Mouse (Mus musculus) limb, embryonic 11.5 days (tissue): ENCODE measurements at regions not wholly inside any gene's neighbourhood (a gene's known extent, or its start where the extent isn't known, plus 50 kb on each side); places are given as distances from the start of the nearest gene placed in this dataset.
A peak's percentile ranks its signal among the peaks of the same experiment; 100 is the strongest.

ENCODE experiments used
- ATAC-seq: fragments of 200-750 bp; cut with Nextera tagmentation; 2 replicates; pipeline ENCODE4 v1.8.0; 2017; ENCODE audit warnings: low read depth; ENCODE audit not compliant: insufficient number of reproducible peaks, low FRiP score, low TSS enrichment
- DNase-seq: peaks from one replicate; pipeline ENCODE4 v3.0.0-alpha.2; 2015; ENCODE audit warnings: low spot score
- H3K27ac ChIP-seq: fragments of 300-500 bp; sonication (generic); replicated peaks from 2 replicates; pipeline ENCODE4 v1.5.1; 2014; ENCODE audit warnings: low read depth, mild to moderate bottlenecking, low read length
- H3K27me3 ChIP-seq: fragments of 300-500 bp; sonication (generic); 2 replicates; pipeline ENCODE4 v1.6.1; 2014; ENCODE audit warnings: mild to moderate bottlenecking, low read length, mixed read lengths; ENCODE audit not compliant: control insufficient read depth, insufficient read depth
- H3K36me3 ChIP-seq: fragments of 300-500 bp; sonication (generic); 2 replicates; pipeline ENCODE4 v1.6.1; 2014; ENCODE audit warnings: mild to moderate bottlenecking, low read length, moderate library complexity, mixed read lengths; ENCODE audit not compliant: control insufficient read depth, insufficient read depth
- H3K4me1 ChIP-seq: fragments of 300-500 bp; sonication (generic); 2 replicates; pipeline ENCODE4 v1.6.1; 2014; ENCODE audit warnings: low read length, mixed read lengths; ENCODE audit not compliant: control insufficient read depth, insufficient read depth
- H3K4me2 ChIP-seq: fragments of 300-500 bp; sonication (generic); 2 replicates; pipeline ENCODE4 v1.6.1; 2014; ENCODE audit warnings: low read depth, mild to moderate bottlenecking, moderate library complexity; ENCODE audit not compliant: severe bottlenecking
- H3K4me3 ChIP-seq: fragments of 300-500 bp; sonication (generic); 2 replicates; pipeline ENCODE4 v1.5.1; 2014; ENCODE audit warnings: low read depth, low read length
- H3K9ac ChIP-seq: fragments of 300-500 bp; sonication (generic); 2 replicates; pipeline ENCODE4 v1.6.1; 2014; ENCODE audit warnings: mild to moderate bottlenecking, low read length
- H3K9me3 ChIP-seq: fragments of 300-500 bp; sonication (generic); 2 replicates; pipeline ENCODE4 v1.6.1; 2016; ENCODE audit warnings: low read length; ENCODE audit not compliant: control insufficient read depth
- WGBS: fragments of 180-500 bp; shearing (Covaris S2); extraction: QIAGEN DNeasy Blood & Tissue Kit; methylation state at CpG from one replicate; pipeline ENCODE4 v1.1.7; 2014; 5-methylcytosine and 5-hydroxymethylcytosine counted together

DNA sequence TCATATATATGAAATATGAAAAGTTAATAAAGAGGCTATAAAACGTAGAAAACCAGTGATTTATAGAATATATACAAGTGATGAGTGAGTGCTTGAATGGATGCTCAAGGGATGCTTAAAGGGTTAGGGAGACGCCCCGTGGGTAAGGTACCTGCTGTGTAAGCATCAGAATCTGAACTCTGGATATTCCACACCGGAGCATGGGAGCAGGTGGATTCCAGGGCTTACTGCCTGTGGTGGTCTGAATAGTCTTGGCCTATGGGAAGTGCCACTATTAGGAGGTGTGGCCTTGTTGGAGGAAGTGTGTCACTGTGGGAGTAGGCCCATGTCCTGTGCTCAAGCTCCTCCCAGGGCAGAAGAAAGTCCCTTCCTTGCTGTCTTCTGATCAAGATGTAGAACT is 257.4 kb downstream of the Bcl11a start:
- H3K4me1 ChIP-seq: peaks cover 5% of the 10 kb centered on the region; the same call in 1 of the 2 replicates
- DNase-seq: no peak
- ATAC-seq: no peak
- no peaks in the 10 kb centered on the region for H3K9me3 ChIP-seq
- no peak overlapping the region for H3K9ac ChIP-seq
- H3K4me3 ChIP-seq: no peak overlapping the region
- H3K4me2 ChIP-seq: no peak overlapping the region
- H3K27ac ChIP-seq: no peak overlapping the region
- no peaks in the 10 kb centered on the region for H3K36me3 ChIP-seq
- 91% methylated on average over 4 of the region's 4 CpGs for WGBS
- H3K27me3 ChIP-seq: no peaks in the 10 kb centered on the region

- ATAC-seq: no peak
- Histone ChIP-seq H3K9me3 (no peaks in the 10 kb centered on the region), H3K36me3 (no peaks in the 10 kb centered on the region), H3K9ac (no peak overlapping the region), H3K4me3 (no peak overlapping the region), H3K4me1 (peaks cover 5% of the 10 kb centered on the region; the same call in 1 of the 2 replicates), H3K27ac (no peak overlapping the region), H3K27me3 (no peaks in the 10 kb centered on the region), H3K4me2 (no peak overlapping the region)
- no peak for DNase-seq
- WGBS: 90% methylated on average over 1 of the region's 1 CpGs
These were observed 260.3 kb downstream of the Bcl11a start for GRCm38 (mm10) chr11:24338111-24338510.

DNA sequence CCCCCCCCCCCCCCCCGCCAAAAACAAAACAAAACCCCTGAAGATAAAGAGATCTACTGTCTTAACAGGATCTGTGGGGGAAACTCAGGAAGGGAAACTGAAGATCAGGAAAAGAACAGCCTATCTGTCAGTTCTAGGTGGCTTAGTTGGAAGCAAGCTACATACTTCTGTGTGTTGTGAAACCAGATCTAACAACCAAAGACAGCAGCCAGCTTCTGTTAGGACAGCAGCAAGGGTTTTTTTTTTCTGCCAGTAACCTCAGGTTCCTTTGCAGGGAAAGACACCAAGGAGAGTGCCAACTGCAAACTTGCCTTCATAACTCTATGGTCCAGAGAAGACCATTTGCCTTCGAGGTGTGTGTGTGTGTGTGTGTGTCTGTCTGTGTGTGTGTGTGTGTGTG is 261.2 kb downstream of the Bcl11a start:
- Histone ChIP-seq H3K36me3 (no peaks in the 10 kb centered on the region), H3K9me3 (no peaks in the 10 kb centered on the region), H3K4me3 (no peak overlapping the region), H3K9ac (no peak overlapping the region), H3K27ac (no peak overlapping the region), H3K4me1 (peaks cover 5% of the 10 kb centered on the region; the same call in 1 of the 2 replicates), H3K27me3 (no peaks in the 10 kb centered on the region), H3K4me2 (no peak overlapping the region)
- no peak for DNase-seq
- 50% methylated on average over 1 of the region's 2 CpGs for WGBS
- ATAC-seq: no peak

GRCm38 (mm10) chr11:24340677-24341076 is 262.8 kb downstream of the Bcl11a start:
- ATAC-seq: no peak
- Histone ChIP-seq H3K9me3 (no peaks in the 10 kb centered on the region), H3K9ac (no peak overlapping the region), H3K4me2 (no peak overlapping the region), H3K27me3 (no peaks in the 10 kb centered on the region), H3K4me3 (no peak overlapping the region), H3K27ac (no peak overlapping the region), H3K4me1 (peaks cover 5% of the 10 kb centered on the region; the same call in 1 of the 2 replicates), H3K36me3 (no peaks in the 10 kb centered on the region)
- no peak for DNase-seq
- WGBS: 73% methylated on average over 2 of the region's 2 CpGs

GRCm38 (mm10) chr11:24341650-24342049 is 263.8 kb downstream of the Bcl11a start:
- Histone ChIP-seq H3K4me2 (no peak overlapping the region), H3K27me3 (no peaks in the 10 kb centered on the region), H3K4me3 (no peak overlapping the region), H3K9me3 (no peaks in the 10 kb centered on the region), H3K9ac (no peak overlapping the region), H3K27ac (no peak overlapping the region), H3K36me3 (no peaks in the 10 kb centered on the region), H3K4me1 (peaks cover 5% of the 10 kb centered on the region; the same call in 1 of the 2 replicates)
- ATAC-seq: no peak
- WGBS: 63% methylated on average over 3 of the region's 3 CpGs
- no peak for DNase-seq

DNA sequence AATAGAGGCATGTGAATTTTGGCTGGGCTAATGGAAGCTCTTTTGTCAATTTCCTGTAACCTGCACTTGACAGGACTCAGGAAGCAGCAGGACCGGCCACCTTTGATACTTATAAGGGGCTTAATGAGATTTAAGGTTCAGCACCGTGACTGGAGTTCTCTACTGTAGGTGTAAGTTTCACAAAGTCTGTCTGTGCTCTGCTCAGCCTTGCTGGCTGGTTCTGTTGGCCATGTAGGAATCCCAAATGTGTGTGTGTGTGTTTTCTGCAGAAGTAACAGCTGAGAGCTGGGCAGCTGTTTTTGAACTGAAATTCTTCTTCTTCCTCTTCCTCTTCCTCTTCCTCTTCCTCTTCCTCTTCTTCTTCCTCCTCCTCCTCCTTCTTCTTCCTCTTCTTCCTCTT is 264.3 kb downstream of the Bcl11a start:
- ATAC-seq: no peak
- Histone ChIP-seq H3K27me3 (no peaks in the 10 kb centered on the region), H3K4me3 (no peak overlapping the region), H3K36me3 (no peaks in the 10 kb centered on the region), H3K27ac (no peak overlapping the region), H3K4me2 (no peak overlapping the region), H3K9me3 (no peaks in the 10 kb centered on the region), H3K4me1 (peaks cover 5% of the 10 kb centered on the region; the same call in 1 of the 2 replicates), H3K9ac (no peak overlapping the region)
- 7% methylated on average over 2 of the region's 2 CpGs for WGBS
- peak; percentile 30 for DNase-seq

- H3K27me3 ChIP-seq: no peaks in the 10 kb centered on the region
- DNase-seq: no peak
These were observed 264.9 kb downstream of the Bcl11a start for GRCm38 (mm10) chr11:24342732-24343131.

DNA sequence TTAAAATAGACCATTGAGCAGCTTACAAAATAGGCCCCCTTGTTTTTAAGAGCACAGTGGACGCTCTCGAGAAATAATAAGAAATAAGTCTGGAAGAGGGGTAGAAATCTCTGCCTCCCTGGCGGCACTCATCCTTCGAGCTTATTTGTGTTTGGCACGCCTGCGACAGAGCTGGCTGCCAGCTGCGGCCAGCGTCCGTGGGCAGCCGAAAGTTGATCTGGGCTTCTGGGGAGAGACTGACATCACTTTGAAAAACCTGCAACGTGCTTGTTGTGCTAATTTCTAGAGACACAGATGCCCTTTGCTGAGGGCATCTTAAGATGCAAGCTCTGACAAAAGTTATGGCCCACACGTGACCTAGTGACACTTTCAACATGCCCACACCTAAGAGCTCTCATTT is 269.4 kb downstream of the Bcl11a start:
- H3K4me3 ChIP-seq: no peak overlapping the region
- ATAC-seq (no peak), DNase-seq (no peak)
- H3K4me1 ChIP-seq: no peaks in the 10 kb centered on the region
- no peak overlapping the region for H3K27ac ChIP-seq
- WGBS: 45% methylated on average over 12 of the region's 12 CpGs
- H3K27me3 ChIP-seq: no peaks in the 10 kb centered on the region
- H3K9ac ChIP-seq: no peak overlapping the region
- H3K36me3 ChIP-seq: no peaks in the 10 kb centered on the region
- no peak overlapping the region for H3K4me2 ChIP-seq
- H3K9me3 ChIP-seq: no peaks in the 10 kb centered on the region

More at GRCm38 (mm10) chr11:24342732-24343131, 264.9 kb downstream of the Bcl11a start:
- 98% methylated on average over 2 of the region's 2 CpGs for WGBS
- H3K9me3 ChIP-seq: no peaks in the 10 kb centered on the region
- H3K4me1 ChIP-seq: peaks cover 5% of the 10 kb centered on the region; the same call in 1 of the 2 replicates
- H3K9ac ChIP-seq: no peak overlapping the region
- H3K27ac ChIP-seq: no peak overlapping the region
- no peaks in the 10 kb centered on the region for H3K36me3 ChIP-seq
- no peak overlapping the region for H3K4me3 ChIP-seq
- ATAC-seq: no peak
- H3K4me2 ChIP-seq: no peak overlapping the region

GRCm38 (mm10) chr11:24348741-24349140 is 270.9 kb downstream of the Bcl11a start:
- no peak for DNase-seq

More at GRCm38 (mm10) chr11:24348741-24349140, 270.9 kb downstream of the Bcl11a start:
- ATAC-seq: no peak
- no peak overlapping the region for H3K9ac ChIP-seq
- H3K4me2 ChIP-seq: no peak overlapping the region
- no peaks in the 10 kb centered on the region for H3K27me3 ChIP-seq
- H3K36me3 ChIP-seq: no peaks in the 10 kb centered on the region
- 47% methylated on average over 4 of the region's 4 CpGs for WGBS
- H3K4me1 ChIP-seq: no peaks in the 10 kb centered on the region
- no peak overlapping the region for H3K4me3 ChIP-seq
- no peaks in the 10 kb centered on the region for H3K9me3 ChIP-seq
- no peak overlapping the region for H3K27ac ChIP-seq
